Mouse (Mus musculus) liver, embryonic 16.5 days (tissue): Measurements from ENCODE around the gene Zfp961. TPM values are rescaled to one million over a fixed set of nuclear protein-coding genes. Genes with fewer than 3 reads are reported as not detected.
"Not testable (repeated sequence)": the region's sequence is repeated elsewhere in the genome, so short reads cannot be mapped to it uniquely, and the experiment has no call there.

ENCODE experiments used
- ATAC-seq: fragments of 200-750 bp; cut with Nextera tagmentation; 2 replicates; pipeline ENCODE4 v1.8.0; 2017; ENCODE audit warnings: low read depth, mild to moderate bottlenecking, moderate number of reproducible peaks, moderate library complexity
- H3K27ac ChIP-seq: fragments of 300-500 bp; sonication (generic); 2 replicates; pipeline ENCODE4 v1.5.1; 2014; ENCODE audit warnings: mild to moderate bottlenecking, low read length
- H3K27me3 ChIP-seq: fragments of 300-500 bp; sonication (generic); 2 replicates; pipeline ENCODE4 v1.6.1; 2014; ENCODE audit warnings: low read depth, low read length, mixed read lengths; ENCODE audit not compliant: control insufficient read depth, insufficient read depth
- H3K36me3 ChIP-seq: fragments of 300-500 bp; sonication (generic); 2 replicates; pipeline ENCODE4 v1.6.1; 2014; ENCODE audit warnings: mild to moderate bottlenecking; ENCODE audit not compliant: control insufficient read depth, insufficient read depth
- H3K4me1 ChIP-seq: fragments of 300-500 bp; sonication (generic); 2 replicates; pipeline ENCODE4 v1.6.1; 2014; ENCODE audit warnings: low read depth, low read length, mixed read lengths; ENCODE audit not compliant: control insufficient read depth
- H3K4me2 ChIP-seq: fragments of 300-500 bp; sonication (generic); 2 replicates; pipeline ENCODE4 v1.6.1; 2014; ENCODE audit warnings: low read depth, low read length, mixed read lengths
- H3K4me3 ChIP-seq: fragments of 300-500 bp; sonication (generic); 2 replicates; pipeline ENCODE4 v1.5.1; 2014; ENCODE audit warnings: low read depth, mild to moderate bottlenecking, low read length
- H3K9ac ChIP-seq: fragments of 300-500 bp; sonication (generic); 2 replicates; pipeline ENCODE4 v1.6.1; 2014; ENCODE audit warnings: low read depth, low read length
- H3K9me3 ChIP-seq: fragments of 300-500 bp; sonication (generic); replicated peaks from 2 replicates; pipeline ENCODE4 v1.6.1; 2016; ENCODE audit warnings: low read length; ENCODE audit not compliant: control insufficient read depth
- WGBS: fragments of 180-500 bp; shearing (Covaris S2); extraction: QIAGEN DNeasy Blood & Tissue Kit; methylation state at CpG from one replicate; pipeline ENCODE4 v1.1.7; 2014; ENCODE audit not compliant: insufficient replicate concordance; 5-methylcytosine and 5-hydroxymethylcytosine counted together
- polyA plus RNA-seq: library from polyadenylated mRNA; unstranded; fragments of >200 nt; fragmentation: Nextera tagmentation; extraction: Ambion mirVana; gene quantifications from 2 replicates; pipeline ENCODE4 v1.2.1, GENCODE M21; 2015

The Zfp961 gene
- polyA plus RNA-seq, 1 experiment from 2014 or later = 6.1 TPM

DNA sequence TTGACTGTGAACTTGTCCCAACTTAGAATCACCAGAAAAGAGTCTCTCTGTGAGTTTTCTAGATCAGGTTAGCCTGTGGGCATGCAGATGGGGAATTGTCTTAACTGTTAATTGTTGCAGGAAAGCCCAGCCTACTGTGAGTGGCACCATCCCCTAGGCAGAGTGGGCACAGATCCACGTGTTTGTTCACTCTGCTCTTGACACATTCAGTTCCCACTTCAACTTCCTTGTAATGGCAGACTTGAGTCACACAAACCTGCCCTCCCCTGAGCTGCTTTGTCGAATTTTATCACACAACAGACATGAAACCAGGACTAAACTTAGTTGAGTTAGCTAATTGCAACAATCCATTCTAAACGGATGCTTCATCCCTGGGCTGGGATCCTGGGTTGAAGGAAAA is 49.4 kb downstream of the Zfp961 start:
- no peaks in the 10 kb centered on the region for H3K27me3 ChIP-seq
- H3K4me2 ChIP-seq = no peak overlapping the region
- no peak for ATAC-seq
- no peak overlapping the region for H3K9ac ChIP-seq
- H3K4me1 ChIP-seq = no peaks in the 10 kb centered on the region
- no peak overlapping the region for H3K27ac ChIP-seq
- H3K4me3 ChIP-seq = no peak overlapping the region
- no peaks in the 10 kb centered on the region for H3K9me3 ChIP-seq
- H3K36me3 ChIP-seq = no peaks in the 10 kb centered on the region
- WGBS = 32% methylated on average over 3 of the region's 3 CpGs

DNA sequence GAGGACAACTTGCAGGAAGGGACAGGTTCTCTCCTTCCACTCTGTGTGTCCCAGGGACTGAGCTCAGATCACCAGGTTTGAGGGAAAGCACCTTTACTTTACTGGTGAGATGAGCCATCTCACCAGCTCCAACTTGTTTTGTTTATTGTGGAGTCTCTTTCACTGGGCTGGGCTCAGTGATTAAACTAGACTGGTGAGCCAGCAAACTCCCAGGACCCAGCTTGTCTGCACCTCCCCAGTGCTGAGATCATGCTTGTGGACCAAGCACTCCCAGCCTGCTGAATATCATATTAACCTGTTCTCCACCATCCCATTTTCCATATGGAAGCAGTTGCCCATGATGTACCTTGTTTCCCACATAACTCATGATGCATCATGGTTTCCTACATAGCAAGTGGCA is 52.1 kb downstream of the Zfp961 start:
- no peaks in the 10 kb centered on the region for H3K36me3 ChIP-seq
- no peak for ATAC-seq
- H3K27ac ChIP-seq = no peak overlapping the region
- no peak overlapping the region for H3K4me3 ChIP-seq
- H3K9ac ChIP-seq = no peak overlapping the region
- no peaks in the 10 kb centered on the region for H3K4me1 ChIP-seq
- H3K9me3 ChIP-seq = no peaks in the 10 kb centered on the region
- no peak overlapping the region for H3K4me2 ChIP-seq
- H3K27me3 ChIP-seq = no peaks in the 10 kb centered on the region

DNA sequence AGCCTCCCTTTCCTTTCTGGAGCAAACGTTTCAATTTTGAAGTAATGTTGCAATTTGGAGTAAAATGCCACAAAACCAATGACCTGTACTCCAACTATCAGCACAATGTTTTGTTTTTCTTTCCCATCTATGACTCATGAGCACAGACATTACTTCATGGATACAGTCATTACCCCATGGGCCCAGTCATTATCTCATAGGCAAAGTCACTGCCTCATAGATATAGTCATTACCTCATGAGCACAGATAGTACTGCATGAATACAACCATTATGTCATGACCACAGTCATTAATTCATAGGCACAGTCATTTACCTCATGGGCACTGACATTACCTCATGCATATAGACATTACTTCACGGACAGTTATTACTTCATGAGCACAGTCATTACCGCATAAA is 55.1 kb downstream of the Zfp961 start:
- H3K4me1 ChIP-seq = no peaks in the 10 kb centered on the region; the same call in 1 of the 2 replicates
- 56% methylated on average over 3 of the region's 3 CpGs for WGBS
- no peak for ATAC-seq

GRCm38 (mm10) chr8:72006763-72007162 is 55.9 kb downstream of the Zfp961 start:
- WGBS = 41% methylated on average over 1 of the region's 1 CpGs
- Histone ChIP-seq H3K27me3 (no peaks in the 10 kb centered on the region), H3K9me3 (no peaks in the 10 kb centered on the region), H3K4me2 (no peak overlapping the region), H3K27ac (no peak overlapping the region), H3K9ac (no peak overlapping the region), H3K36me3 (no peaks in the 10 kb centered on the region), H3K4me3 (no peak overlapping the region), H3K4me1 (no peaks in the 10 kb centered on the region; the same call in 1 of the 2 replicates)
- ATAC-seq = no peak

More for the DNA sequence above, 55.1 kb downstream of the Zfp961 start:
- Histone ChIP-seq H3K4me2 (no peak overlapping the region), H3K4me3 (no peak overlapping the region), H3K9me3 (no peaks in the 10 kb centered on the region), H3K27me3 (no peaks in the 10 kb centered on the region), H3K36me3 (no peaks in the 10 kb centered on the region), H3K9ac (no peak overlapping the region), H3K27ac (no peak overlapping the region)

- Histone ChIP-seq H3K9ac (no peak overlapping the region), H3K27me3 (no peaks in the 10 kb centered on the region), H3K4me1 (no peaks in the 10 kb centered on the region; the same call in 1 of the 2 replicates), H3K36me3 (no peaks in the 10 kb centered on the region), H3K4me2 (no peak overlapping the region), H3K27ac (peak overlapping the region; percentile 5), H3K4me3 (no peak overlapping the region), H3K9me3 (no peaks in the 10 kb centered on the region)
- ATAC-seq = peak; percentile 51
- WGBS = 23% methylated on average over 3 of the region's 3 CpGs
Measured at GRCm38 (mm10) chr8:72008134-72008641, 57.4 kb downstream of the Zfp961 start.

- H3K4me2 ChIP-seq = no peak within 1 kb of the TSS
- H3K4me1 ChIP-seq = no peaks in the 10 kb centered on the region; the same call in 1 of the 2 replicates
- H3K9me3 ChIP-seq = no peaks in the 10 kb centered on the region
- no peak within 1 kb of the TSS for H3K9ac ChIP-seq
- ATAC-seq = no peak
- no peak within 1 kb of the TSS for H3K4me3 ChIP-seq
- no peaks in the 10 kb centered on the region for H3K36me3 ChIP-seq
- peak within 1 kb of the TSS; percentile 58; the same call in 1 of the 2 replicates for H3K27ac ChIP-seq
- H3K27me3 ChIP-seq = no peaks in the 10 kb centered on the region
- 39% methylated on average over 3 of the region's 3 CpGs for WGBS
Measured at GRCm38 (mm10) chr8:72009473-72009872, 58.6 kb downstream of the Zfp961 start, which contains the start of gene Cyp4f18. Gene Cyp4f18 (minus strand): TSS chr8:72009626.

DNA sequence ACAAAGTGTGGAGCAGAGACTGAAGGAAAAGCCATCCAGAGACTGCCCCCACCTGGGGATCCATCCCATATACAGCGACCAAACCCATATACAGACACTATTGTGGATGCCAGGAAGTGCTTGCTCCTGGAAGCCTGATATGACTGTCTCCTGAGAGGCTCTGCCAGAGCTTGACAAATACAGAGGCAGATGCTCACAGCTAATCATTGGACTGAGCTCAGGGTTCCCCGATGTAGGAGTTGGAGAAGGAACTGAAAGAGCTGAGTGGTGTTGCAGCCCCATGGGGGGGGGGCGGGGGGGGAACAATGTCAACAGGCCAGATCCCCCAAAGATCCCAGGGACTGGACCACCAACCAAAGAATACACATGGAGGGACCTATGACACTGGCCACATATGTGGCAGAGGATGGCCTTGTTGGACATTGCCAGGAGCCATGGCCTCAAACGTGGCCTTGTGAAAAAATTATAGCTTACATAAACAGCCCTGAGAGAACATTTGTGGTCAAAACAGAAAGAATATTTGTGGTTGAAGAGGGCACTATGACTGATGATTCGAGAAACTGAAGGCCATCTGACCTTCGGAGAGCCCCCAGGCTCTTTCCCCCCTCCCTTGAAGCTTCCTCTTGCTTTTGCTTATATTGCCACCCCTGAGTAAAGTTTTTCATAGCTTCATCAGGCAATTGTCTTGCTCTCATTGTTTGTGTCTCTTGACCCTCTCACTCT is 62.8 kb downstream of the Zfp961 start:
- not testable (repeated sequence) for H3K9me3 ChIP-seq, H3K4me2 ChIP-seq, H3K36me3 ChIP-seq, ATAC-seq, H3K27me3 ChIP-seq, H3K9ac ChIP-seq, H3K27ac ChIP-seq, H3K4me1 ChIP-seq, H3K4me3 ChIP-seq
- 45% methylated on average over 6 of the region's 6 CpGs for WGBS

- WGBS = 20% methylated on average over 2 of the region's 2 CpGs
- H3K4me3 ChIP-seq = not testable (repeated sequence)
Measured at GRCm38 (mm10) chr8:72017339-72017738, 66.5 kb downstream of the Zfp961 start.

GRCm38 (mm10) chr8:72018141-72018540 is 67.3 kb downstream of the Zfp961 start:
- Histone ChIP-seq H3K36me3 (no peaks in the 10 kb centered on the region), H3K9me3 (no peaks in the 10 kb centered on the region), H3K27me3 (no peaks in the 10 kb centered on the region), H3K4me1 (no peaks in the 10 kb centered on the region), H3K9ac (no peak overlapping the region), H3K4me3 (no peak overlapping the region), H3K4me2 (no peak overlapping the region), H3K27ac (no peak overlapping the region)
- no peak for ATAC-seq
- WGBS = 57% methylated on average over 2 of the region's 2 CpGs

More at GRCm38 (mm10) chr8:72017339-72017738, 66.5 kb downstream of the Zfp961 start:
- not testable (repeated sequence) for H3K27me3 ChIP-seq, H3K4me1 ChIP-seq, H3K36me3 ChIP-seq, H3K9ac ChIP-seq, ATAC-seq, H3K27ac ChIP-seq, H3K9me3 ChIP-seq, H3K4me2 ChIP-seq
